Mouse (Mus musculus): ENCODE results near the gene Gpr150. TPM values are rescaled to one million over a fixed set of nuclear protein-coding genes. Genes with fewer than 3 reads are reported as not detected.

Gpr150 gene
- polyA plus RNA-seq, 1 experiment = 0.39 TPM

DNA sequence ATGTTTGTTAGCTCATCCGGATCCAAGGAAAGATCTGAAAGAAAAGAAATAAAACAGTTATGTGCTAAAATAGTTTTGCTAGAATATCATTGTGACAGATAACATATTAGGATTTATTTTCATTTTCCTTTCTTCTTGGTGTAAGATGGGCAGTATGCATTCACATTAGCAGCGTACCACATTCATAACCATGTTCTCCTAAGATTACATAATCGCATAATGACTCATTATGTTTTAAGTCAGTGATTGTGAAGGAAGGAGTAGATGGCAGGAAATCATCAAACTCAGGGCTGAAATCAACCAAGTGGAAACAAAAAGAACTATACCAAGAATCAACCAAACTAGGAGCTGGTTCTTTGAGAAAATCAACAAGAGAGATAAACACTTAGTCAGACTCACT is 5.8 kb upstream of the Gpr150 start:
- TF ChIP-seq CTCF (conservative IDR thresholded peaks at IDR 0.05; ENCODE audit: insufficient read depth, insufficient read length, low read depth, low read length) (no peak), POLR2A (IDR thresholded peaks at IDR 0.05; ENCODE audit: low read depth, low read length) (no peak)
- Histone ChIP-seq H3K27ac (ENCODE audit: insufficient read depth, low read depth, low read length) (no peak overlapping the region), H3K27me3 (replicated peaks; ENCODE audit: control insufficient read depth, insufficient read depth, low read length) (no peaks in the 10 kb centered on the region), H3K4me1 (ENCODE audit: control insufficient read depth, insufficient read depth, low read length) (peaks cover 3% of the 10 kb centered on the region; the same call in 1 of the 2 replicates), H3K4me3 (ENCODE audit: insufficient read depth, low read depth, low read length) (no peak overlapping the region), H3K36me3 (ENCODE audit: control insufficient read depth, insufficient read depth, low read length) (no peaks in the 10 kb centered on the region)
- no peak for DNase-seq
- 89% methylated on average over 3 of the region's 3 CpGs for WGBS

DNA sequence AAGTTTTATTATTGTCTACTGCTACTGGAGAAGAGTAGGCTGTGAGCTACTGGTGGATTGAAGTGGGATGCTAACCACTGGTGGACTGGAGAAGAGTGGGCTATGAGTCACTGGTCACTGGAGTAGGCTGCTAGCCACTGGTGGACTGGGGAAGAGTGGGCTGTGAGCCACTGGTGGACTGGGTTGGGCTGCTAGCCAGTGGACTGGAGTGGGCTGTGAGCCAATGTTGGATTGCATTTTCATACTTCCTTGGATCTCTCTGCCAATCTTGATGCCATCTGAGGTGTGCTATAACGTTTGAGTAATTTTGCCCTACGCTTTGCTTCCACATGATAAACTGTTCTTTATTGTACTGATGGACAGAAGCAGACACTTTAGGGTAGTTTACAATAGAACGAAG is 5.3 kb upstream of the Gpr150 start:
- Histone ChIP-seq H3K36me3 (ENCODE audit: control insufficient read depth, insufficient read depth, low read length) (no peaks in the 10 kb centered on the region), H3K4me1 (ENCODE audit: control insufficient read depth, insufficient read depth, low read length) (peaks cover 3% of the 10 kb centered on the region; the same call in 1 of the 2 replicates), H3K4me3 (ENCODE audit: insufficient read depth, low read depth, low read length) (no peak overlapping the region), H3K27me3 (replicated peaks; ENCODE audit: control insufficient read depth, insufficient read depth, low read length) (no peaks in the 10 kb centered on the region), H3K27ac (ENCODE audit: insufficient read depth, low read depth, low read length) (no peak overlapping the region)
- no peak for DNase-seq
- 78% methylated on average over 3 of the region's 3 CpGs for WGBS
- TF ChIP-seq POLR2A (IDR thresholded peaks at IDR 0.05; ENCODE audit: low read depth, low read length) (no peak), CTCF (conservative IDR thresholded peaks at IDR 0.05; ENCODE audit: insufficient read depth, insufficient read length, low read depth, low read length) (no peak)

DNA sequence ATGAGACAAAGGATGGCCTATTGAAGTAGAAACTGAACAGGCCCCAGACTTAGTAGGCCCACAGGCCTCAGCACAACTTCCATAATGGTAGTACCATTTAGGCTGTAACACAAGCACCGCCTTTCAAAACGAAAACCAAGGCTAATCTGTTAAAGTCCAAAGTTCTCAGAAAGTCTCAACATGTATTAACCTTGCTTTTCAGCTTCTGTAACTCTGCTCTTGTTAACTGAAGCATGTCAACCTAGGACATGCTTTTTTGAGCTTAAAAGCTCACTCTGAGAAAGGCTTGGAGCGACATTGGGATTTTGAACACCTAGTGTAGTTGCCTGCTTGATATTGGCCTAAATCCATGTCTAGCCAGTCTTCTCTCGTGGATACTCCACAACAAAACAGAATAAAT is 2.8 kb upstream of the Gpr150 start:
- Histone ChIP-seq H3K27ac (ENCODE audit: insufficient read depth, low read depth, low read length) (peak overlapping the region; percentile 37; the same call in 1 of the 2 replicates), H3K36me3 (ENCODE audit: control insufficient read depth, insufficient read depth, low read length) (no peaks in the 10 kb centered on the region), H3K4me3 (ENCODE audit: insufficient read depth, low read depth, low read length) (no peak overlapping the region), H3K27me3 (replicated peaks; ENCODE audit: control insufficient read depth, insufficient read depth, low read length) (no peaks in the 10 kb centered on the region), H3K4me1 (ENCODE audit: control insufficient read depth, insufficient read depth, low read length) (peaks cover 3% of the 10 kb centered on the region; the same call in 1 of the 2 replicates)
- peak; percentile 79 for DNase-seq
- TF ChIP-seq POLR2A (IDR thresholded peaks at IDR 0.05; ENCODE audit: low read depth, low read length) (no peak), CTCF (conservative IDR thresholded peaks at IDR 0.05; ENCODE audit: insufficient read depth, insufficient read length, low read depth, low read length) (no peak)
- 55% methylated on average over 4 of the region's 4 CpGs for WGBS

DNA sequence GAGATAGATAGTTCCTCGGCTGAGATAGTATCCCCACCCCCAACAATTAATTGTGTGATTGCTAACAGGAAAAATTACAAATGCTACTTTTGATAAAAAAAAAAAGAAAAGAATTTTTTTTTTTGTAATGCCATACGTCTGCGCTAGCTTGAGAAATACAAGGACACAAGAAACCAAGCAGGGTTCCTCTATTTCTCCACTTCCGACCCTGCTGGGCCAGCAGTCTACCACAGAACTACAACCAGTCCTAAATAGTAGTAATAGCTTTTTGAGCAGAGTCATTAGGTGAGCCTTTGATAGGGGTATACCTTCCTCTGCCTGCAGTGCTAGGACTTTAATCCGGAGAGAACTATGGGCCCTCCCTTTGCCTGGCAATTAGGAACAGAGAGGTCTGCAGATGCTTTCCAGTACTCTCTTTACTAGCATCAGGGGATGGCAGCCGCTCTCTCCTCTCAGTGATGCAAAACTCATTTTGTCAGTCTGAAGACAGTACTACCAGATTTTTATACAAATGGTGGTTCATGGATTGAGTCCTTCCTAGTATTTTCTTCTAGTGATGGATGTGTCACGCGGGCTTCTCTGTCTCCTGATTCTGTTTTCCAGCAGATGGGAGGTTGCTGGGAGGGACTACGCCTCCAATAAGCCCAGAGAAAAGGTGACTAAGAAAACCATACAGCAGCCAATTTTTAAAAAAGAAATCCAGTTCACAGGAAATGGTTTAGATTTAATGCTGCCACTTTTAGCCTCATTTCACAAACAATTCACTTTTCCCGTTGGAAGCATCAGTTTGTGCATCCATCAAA is 672 bp upstream of the Gpr150 start:
- Histone ChIP-seq H3K4me1 (ENCODE audit: control insufficient read depth, insufficient read depth, low read length) (peaks cover 3% of the 10 kb centered on the region; the same call in 1 of the 2 replicates), H3K36me3 (ENCODE audit: control insufficient read depth, insufficient read depth, low read length) (no peaks in the 10 kb centered on the region), H3K27me3 (replicated peaks; ENCODE audit: control insufficient read depth, insufficient read depth, low read length) (no peaks in the 10 kb centered on the region), H3K4me3 (ENCODE audit: insufficient read depth, low read depth, low read length) (no peak overlapping the region), H3K27ac (ENCODE audit: insufficient read depth, low read depth, low read length) (no peak overlapping the region)
- no peak for DNase-seq
- TF ChIP-seq POLR2A (IDR thresholded peaks at IDR 0.05; ENCODE audit: low read depth, low read length) (no peak), CTCF (conservative IDR thresholded peaks at IDR 0.05; ENCODE audit: insufficient read depth, insufficient read length, low read depth, low read length) (no peak)
- whole genome bisulfite sequencing = 76% methylated on average over 10 of the region's 10 CpGs

DNA sequence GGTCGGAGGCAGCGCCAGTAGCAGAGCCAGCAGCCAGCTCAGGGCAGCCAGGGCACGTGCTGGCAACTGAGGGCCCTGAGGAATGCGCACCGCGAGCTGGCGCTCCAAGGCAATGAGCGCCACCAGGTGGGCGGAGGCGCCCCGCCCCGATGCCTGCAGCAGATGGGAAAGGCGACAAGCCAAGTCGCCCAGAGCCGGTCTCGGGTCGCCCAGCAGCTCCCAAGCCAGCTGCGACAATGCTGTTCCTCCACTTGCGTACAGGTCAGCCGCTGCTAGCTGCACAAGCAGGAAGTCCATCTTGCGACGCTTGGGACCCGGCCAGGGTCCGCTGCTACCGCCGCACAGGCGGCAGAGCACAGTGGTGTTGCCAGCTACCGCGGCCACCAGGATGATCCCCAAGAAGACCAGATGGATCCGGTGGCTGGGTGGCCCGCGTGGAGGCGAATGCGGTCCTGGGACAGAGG is 503 bp downstream of the Gpr150 start:
- DNase-seq = peak; percentile 87
- TF ChIP-seq CTCF (conservative IDR thresholded peaks at IDR 0.05; ENCODE audit: insufficient read depth, insufficient read length, low read depth, low read length) (peak; percentile 50; the same call in 1 of the 2 replicates), POLR2A (IDR thresholded peaks at IDR 0.05; ENCODE audit: low read depth, low read length) (no peak)
- WGBS = under 1% methylated on average over 34 of the region's 34 CpGs
- H3K27ac ChIP-seq (ENCODE audit: insufficient read depth, low read depth, low read length) = no peak overlapping the region
- H3K4me3 ChIP-seq (ENCODE audit: insufficient read depth, low read depth, low read length) = peak overlapping the region; percentile 39
- H3K27me3 ChIP-seq (replicated peaks; ENCODE audit: control insufficient read depth, insufficient read depth, low read length) = no peaks in the 10 kb centered on the region
- no peaks in the 10 kb centered on the region for H3K36me3 ChIP-seq (ENCODE audit: control insufficient read depth, insufficient read depth, low read length)
- peaks cover 3% of the 10 kb centered on the region; the same call in 1 of the 2 replicates for H3K4me1 ChIP-seq (ENCODE audit: control insufficient read depth, insufficient read depth, low read length)

DNA sequence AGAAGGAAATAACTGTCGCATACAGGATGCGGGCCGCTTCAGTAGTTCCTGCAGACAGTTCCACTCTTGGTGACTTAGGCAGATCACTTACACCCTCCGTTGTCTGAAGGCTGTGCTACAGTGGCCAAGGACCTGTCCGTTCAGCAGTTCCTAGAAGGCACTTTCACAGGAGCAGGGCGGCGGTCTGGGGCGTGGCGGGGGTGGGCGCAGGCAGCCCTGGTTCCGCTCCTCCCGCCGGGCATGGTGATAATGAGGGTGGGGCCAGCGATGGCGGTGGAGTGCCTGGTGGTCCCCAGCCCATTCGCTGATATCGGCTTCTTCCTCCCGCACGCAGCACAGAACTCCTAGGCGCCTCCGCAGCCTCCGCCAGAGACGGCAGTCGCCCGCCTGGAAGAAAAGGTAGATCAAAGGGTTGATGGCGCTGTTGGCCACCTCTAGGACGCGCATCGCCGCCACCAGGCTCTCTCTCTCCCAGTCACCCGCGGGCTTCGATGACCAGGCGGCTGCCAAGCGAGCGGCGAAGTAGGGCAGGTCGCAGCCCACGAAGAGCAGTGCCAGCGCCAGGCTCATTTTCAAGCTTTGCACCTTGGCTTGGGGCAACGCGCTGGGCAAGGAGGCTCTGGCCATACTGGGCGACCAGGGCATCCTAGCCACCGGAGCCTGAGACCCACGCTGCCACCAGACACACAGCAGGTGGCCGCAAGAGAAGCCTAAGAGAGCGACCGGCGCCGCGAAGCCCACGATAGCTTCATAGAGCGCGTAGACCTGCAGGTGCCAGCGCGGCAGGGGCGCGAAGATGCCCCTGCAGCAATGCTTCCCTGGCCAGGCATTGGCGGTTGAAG is 1.2 kb downstream of the Gpr150 start:
- 2% methylated on average over 59 of the region's 59 CpGs for whole genome bisulfite sequencing
- TF ChIP-seq CTCF (conservative IDR thresholded peaks at IDR 0.05; ENCODE audit: insufficient read depth, insufficient read length, low read depth, low read length) (no peak), POLR2A (IDR thresholded peaks at IDR 0.05; ENCODE audit: low read depth, low read length) (no peak)
- Histone ChIP-seq H3K27me3 (replicated peaks; ENCODE audit: control insufficient read depth, insufficient read depth, low read length) (no peaks in the 10 kb centered on the region), H3K36me3 (ENCODE audit: control insufficient read depth, insufficient read depth, low read length) (no peaks in the 10 kb centered on the region), H3K27ac (ENCODE audit: insufficient read depth, low read depth, low read length) (no peak overlapping the region), H3K4me1 (ENCODE audit: control insufficient read depth, insufficient read depth, low read length) (peaks cover 3% of the 10 kb centered on the region; the same call in 1 of the 2 replicates), H3K4me3 (ENCODE audit: insufficient read depth, low read depth, low read length) (peak overlapping the region; percentile 39)
- DNase-seq = peak; percentile 42

DNA sequence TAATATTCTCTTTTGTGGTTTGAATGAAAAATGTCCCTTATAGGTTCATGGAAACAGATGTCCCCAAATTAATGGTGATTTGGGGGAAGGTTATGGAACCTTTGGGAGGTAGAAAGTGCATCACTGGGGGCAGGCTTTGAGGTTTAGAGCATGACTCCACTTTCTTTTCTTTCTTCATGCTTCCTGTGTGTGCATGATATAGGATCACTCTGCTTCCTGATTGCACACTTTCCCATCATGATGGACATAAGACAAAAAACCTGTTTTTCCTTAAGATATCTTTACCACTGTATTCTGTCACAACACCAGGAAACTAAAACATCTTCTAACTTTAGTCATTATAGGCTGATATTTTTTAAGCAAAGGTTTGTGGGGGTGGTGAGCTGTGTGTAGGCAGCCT is 11.8 kb downstream of the Gpr150 start:
- TF ChIP-seq CTCF (conservative IDR thresholded peaks at IDR 0.05; ENCODE audit: insufficient read depth, insufficient read length, low read depth, low read length) (no peak), POLR2A (IDR thresholded peaks at IDR 0.05; ENCODE audit: low read depth, low read length) (no peak)
- Histone ChIP-seq H3K27ac (ENCODE audit: insufficient read depth, low read depth, low read length) (no peak overlapping the region), H3K4me1 (ENCODE audit: control insufficient read depth, insufficient read depth, low read length) (peaks cover 5% of the 10 kb centered on the region; the same call in 1 of the 2 replicates), H3K36me3 (ENCODE audit: control insufficient read depth, insufficient read depth, low read length) (no peaks in the 10 kb centered on the region), H3K4me3 (ENCODE audit: insufficient read depth, low read depth, low read length) (no peak overlapping the region), H3K27me3 (replicated peaks; ENCODE audit: control insufficient read depth, insufficient read depth, low read length) (no peaks in the 10 kb centered on the region)
- DNase-seq = no peak

Data from kidney, adult 2 months (tissue).